Mouse (Mus musculus) thymus, postnatal 25 days (tissue): Measurements from ENCODE around the gene Snx10.
A peak's percentile ranks its signal among the peaks of the same experiment; 100 is the strongest.
"Not testable (repeated sequence)": the region's sequence is repeated elsewhere in the genome, so short reads cannot be mapped to it uniquely, and the experiment has no call there.

Experiments used
- DNase-seq: peaks from one replicate; pipeline ENCODE4 v3.0.0; 2022

Snx10 gene

DNA sequence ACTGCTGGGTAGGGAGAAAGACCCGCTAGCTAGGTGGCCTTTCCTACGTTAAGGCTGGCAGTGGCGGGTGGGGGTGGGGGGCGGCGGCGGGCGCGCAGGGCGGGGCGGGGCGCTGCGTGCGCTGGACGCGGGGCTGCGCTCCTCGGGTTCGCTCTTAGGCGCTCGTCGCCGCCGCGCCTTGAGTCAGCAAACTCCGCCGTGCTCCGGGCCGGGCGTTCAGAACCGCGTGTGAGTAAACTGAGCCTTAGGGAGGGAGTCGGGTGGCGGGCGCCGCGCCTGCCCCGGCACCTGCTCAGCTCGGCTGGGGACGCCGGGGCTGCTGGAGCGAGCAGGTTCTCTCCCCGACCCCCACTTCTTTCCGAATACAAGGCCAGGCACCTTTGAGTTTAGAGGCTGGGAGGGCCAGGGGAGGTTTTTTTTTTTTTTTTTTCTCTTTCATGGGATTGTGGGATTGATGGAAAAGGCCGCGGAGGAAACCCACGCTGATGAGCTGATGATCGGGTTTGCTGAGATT lies at the start of gene Snx10:
Snx10 (plus strand) TSS at position 95 of the 514 bp plus-strand sequence.
- peak; percentile 46 for DNase-seq

DNA sequence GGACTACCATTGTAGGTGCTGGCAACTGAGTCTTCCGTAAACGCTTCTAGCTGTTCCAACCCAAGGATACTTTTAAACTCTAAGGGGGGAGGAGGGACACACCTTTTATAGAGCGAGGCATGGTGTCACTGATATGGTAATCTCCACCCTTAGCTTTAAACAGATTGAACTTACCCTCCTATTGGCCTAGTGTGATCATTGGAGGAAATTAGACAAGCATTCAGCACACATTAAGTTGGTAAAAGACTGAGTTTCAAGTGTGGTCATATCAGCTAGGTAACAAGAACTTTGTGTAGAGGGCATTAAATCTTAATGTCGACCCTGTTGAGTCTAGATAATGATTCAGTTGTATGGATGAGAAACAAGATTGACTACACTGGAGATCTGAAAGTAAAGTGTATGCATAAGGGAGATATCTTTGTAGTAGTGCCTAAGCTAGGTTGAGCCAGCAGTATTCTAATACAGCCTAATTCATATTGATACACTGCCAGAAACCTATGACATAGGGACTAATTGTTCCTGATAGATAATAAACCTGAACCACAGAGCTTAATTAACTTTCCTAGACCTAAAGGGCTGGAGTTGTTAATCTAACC lies 44.5 kb upstream of the Snx10 start:
- DNase-seq = no peak

DNA sequence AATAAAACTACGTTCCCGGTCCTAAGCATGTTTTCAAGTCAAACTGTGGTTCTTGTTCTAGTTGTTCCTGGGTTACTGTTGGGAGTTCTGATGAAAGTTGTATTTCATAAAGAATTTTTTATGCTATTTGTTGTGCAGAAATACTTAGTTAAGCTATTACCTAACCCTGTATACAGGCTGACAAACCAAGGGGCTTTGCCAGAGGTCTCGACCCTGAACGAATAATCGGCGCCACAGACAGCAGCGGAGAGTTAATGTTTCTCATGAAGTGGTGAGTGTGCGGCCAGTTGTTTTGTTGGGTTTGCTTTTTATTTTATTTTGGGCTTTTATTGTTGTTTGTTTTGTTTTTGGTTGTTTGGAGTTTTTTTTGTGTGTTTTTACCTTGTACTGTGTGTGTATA lies 42.2 kb upstream of the Snx10 start:
- DNase-seq = no peak

DNA sequence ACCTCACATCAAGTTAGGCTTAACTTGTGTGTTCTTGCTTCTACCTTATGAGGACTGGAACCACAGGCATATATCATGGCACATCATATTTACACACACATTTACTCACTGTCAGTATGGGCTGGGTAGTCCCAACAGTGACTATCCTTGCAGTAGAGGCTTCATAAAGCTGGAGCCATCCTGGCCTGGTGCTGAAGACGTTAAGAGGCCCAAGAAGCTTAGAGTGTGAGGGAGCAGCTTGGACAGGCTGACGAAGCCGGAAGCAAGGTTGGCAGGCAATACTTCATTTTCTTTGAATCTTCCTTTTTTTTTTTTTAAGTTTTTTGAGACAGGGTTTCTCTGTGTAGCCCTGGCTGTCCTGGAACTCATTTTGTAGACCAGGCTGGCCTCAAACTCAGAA lies 39.8 kb upstream of the Snx10 start:
- no peak for DNase-seq

DNA sequence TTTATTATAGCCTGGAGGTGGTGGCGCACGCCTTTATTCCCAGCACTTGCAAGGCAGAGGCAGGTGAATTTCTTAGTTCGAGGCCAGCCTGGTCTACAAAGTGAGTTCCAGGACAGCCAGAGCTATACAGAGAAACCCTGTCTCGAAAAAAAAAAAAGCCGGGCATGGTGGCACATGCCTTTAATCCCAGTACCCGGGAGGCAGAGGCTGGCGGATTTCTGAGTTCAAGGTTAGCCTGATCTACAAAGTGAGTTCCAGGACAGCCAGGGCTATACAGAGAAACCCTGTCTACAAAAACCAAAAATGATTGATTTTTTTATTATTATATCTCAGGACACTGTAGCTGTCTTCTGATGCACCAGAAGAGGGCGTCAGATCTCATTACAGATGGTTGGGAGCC lies 39.1 kb upstream of the Snx10 start:
- DNase-seq = not testable (repeated sequence)

DNA sequence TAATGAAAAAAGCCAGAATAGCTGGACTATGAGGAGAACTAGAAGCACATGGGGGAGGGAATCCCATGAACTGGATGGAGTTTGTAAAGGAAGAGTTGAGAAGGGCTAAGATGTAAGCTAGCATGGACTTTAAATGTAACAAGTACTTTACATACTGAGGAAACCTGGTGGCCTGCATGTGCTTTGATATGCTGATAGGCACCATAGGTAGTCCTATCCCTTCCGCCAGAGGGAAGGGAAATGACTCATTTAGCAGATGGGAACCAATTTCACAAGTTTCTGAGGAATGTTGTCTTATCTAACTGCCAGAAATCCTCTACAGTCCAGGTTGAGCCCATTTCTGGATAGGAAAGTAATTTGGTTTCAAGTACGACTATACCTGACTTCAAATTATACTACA lies 38.1 kb upstream of the Snx10 start:
- DNase-seq = no peak

DNA sequence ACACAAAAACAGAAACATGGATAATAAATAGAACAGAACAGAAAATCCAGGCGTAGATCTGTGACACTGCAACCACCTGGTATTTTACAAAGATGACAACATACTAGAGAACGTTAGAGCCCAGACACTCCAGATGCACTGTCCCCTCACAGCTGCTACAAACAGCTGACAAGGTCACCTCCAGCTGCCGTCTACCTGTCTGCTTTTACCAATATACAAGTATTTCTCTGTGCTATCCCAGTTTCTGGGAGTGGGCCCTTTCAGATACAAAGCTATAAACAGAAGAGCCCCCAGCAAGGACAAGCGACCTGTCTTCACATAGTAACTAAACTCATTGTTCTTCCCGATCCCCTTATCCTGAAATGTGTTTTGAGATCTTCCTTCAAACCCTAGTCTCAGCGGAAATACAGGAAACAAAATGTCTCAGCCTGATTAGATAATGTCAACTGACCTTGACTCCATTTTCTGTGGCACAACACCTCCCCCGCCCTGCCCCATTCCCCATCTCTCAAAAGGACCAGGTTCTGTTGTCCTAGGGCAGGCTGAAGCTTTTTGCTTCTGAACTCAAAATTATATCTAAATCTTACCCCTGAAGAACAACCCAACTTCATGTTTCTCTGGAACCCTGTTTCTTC lies 37.5 kb upstream of the Snx10 start:
- DNase-seq = no peak

DNA sequence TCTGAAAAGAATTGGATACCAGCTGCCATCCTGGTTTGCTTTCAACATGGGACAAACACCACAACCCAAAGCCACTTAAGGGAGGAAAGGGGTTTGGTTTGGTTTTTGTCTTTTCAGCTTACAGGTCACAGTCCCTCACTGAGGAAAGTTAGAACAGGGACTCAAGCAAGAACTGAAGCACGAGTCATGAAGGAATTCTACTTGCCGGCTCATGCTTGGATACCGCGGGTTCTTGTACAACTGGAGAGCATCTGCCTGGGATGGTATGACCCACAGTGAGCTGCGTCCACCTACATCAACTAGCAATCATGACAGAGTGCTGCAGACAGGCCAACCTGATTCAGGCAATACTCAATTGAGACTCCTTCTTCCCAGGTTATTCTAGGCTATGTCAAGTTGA lies 37.0 kb upstream of the Snx10 start:
- no peak for DNase-seq

DNA sequence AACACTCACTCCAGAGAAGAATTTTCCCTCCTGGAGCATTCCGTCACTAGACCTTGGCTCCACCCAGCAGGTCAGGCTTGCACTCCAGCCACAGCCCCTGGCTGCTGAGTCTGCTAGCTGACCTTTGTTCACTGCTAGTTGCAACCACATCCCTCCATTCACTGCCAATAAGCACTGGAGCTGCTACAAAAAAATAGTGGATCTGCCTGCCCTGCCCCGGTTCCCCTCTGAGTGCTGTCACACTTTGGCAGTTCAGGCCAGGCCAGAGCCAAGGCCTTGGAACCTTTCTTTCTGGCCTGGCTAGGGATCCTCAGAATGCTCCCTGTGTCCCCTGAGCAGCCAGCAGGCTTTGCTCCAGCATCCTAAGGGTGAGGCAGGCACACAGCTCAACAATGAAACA lies 33.9 kb upstream of the Snx10 start:
- no peak for DNase-seq

DNA sequence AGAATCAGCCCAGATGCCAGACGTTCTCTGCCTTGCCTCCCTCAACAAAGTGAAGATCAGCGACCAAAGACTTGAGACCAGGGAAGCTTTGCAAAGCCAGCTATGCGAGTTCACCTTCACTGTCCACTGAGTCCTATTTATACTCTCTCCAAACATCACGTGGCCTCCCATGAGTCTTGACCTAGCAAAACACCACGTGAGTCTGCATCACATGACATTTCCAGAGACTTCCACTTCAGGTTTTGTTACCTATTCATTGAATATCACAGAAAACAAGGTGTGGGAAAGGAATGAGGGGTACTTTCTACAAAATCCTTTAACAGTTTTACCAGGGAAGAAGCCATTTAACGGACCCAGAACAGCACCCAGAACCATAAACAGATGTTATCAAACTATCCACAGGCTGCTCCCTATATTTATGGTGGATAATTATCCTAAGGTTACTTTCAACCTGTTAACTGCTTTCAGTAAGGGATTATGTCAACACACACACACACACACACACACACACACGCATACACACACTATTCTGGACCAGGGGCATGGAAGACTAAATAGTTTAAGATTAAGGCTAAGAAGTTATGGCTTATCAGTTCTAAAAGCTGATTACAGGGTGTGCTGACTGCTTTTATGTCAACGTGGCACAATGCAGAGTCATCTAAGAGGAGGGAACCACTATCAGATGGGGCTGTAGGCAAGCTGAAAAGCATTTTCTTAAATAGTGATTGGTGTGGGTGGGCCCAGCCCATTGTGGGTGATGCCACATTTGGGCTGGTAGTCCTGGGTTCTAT lies 26.2 kb upstream of the Snx10 start:
- no peak for DNase-seq

DNA sequence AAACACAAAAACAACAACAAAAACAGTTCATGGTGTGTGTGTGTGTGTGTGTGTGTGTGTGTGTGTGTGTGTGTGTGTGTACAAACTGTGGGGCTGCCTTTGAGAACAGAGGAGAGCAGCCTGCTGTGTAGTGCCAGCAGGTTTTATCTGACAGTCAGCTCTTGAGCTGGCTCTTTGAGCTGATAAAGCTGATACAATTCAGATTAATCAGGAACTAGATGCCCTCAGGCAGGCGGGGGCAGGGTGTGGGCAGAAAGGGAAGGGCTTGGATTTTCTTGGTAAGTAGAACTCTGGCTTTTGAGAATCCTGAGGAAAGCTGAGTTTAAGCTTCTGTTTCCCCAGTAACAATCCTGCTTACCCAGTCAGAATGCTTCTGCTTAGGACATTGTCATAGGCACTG lies 18.0 kb upstream of the Snx10 start:
- DNase-seq = no peak

DNA sequence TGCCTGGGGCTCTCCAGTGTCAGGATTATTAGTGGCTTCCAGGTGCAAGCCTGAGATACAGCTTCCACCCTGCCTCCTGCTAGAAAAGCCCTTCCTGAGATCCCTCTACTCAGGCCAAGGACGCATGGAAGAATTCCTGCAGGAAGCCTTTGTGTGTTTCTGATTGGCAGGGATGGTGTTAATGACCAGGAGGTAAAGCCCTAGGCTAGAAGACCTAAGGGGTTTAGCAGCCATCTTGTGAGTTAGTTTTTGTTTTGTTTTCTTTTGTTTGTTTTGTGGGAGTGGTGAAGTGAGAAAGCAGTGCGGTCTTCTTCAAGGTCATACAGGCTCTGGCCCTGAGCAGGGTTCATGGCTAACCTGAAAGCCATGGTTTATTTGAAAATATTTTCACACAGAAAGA lies 16.1 kb upstream of the Snx10 start:
- DNase-seq = no peak

DNA sequence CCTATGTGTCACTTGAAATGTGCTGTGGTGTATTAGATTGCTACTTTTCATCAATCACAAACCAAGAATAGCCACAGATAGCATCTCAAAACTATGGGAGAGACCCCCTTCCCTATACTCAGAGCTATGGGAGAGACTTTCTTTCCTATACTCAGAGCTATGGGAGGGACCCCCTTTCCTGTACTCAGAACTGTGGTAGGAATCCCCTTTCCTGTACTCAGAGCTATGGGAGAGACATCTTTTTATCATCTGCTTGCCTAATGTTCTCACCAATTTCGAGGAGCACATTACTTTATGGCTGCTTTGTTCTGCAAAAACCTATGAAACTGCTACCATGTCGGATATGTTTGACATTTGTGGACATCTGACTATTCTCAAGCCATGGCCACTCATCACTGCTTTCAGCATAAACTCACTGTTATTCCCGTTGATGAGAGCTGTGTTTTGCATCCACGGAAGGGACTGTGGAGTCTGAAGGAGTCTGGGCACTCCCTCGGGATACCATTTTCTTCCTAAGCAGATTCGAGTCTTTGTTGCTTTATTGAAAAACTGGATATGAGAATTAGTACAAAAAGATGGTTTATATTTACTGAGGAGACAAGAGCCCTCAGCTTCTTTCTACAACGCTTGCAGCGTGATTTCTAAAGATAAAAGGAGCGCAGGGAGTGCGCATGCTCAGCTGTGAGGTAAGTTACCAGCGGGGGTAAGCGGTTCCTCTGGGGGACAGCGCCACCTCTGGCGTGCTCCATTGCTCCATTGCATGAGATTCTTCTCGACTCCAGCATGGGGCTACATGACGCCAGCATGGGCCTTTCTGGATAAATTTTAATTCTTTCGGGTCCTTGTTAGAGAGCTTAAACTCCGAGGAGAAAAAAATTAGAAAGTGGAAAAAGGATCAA lies 14.7 kb upstream of the Snx10 start:
- DNase-seq = peak; percentile 81

DNA sequence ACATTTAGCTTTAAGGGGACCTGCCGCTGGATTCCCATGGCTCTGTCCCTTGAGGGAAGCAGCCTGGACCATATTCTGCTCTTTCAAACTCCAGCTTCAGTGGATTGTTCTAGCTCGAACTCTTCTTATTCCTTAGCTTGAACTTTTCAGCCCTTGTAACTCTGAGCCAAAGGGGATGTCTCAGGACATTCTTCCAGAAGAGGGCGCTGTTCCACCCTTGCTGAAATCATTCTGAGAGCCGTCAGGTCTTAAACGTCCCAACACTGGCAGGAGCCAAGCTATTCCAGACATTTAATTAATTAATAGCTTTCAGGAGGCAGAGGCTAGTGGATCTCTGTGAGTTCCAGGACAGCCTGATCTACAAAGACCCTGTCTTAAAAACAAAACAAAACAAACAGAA lies 13.6 kb upstream of the Snx10 start:
- peak; percentile 71 for DNase-seq

DNA sequence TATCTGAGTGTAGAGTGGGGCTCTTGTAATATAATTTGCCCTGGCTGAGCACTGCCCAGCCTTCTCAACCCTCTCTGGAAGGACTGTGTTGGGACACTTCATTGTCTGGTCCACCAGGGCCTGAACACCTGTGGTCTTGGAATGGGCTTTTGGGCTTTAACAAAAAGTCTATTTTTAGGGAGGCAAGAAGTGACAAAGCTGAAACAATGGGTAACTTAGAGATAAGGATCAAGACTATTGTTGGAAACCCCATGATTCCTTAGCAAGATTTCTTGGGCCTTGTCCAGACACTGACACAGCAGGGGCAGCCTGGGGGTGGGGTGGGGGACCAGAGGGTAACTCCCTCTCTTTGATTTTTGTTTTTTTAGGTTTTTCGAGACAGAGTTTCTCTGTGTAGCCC lies 12.8 kb upstream of the Snx10 start:
- no peak for DNase-seq

DNA sequence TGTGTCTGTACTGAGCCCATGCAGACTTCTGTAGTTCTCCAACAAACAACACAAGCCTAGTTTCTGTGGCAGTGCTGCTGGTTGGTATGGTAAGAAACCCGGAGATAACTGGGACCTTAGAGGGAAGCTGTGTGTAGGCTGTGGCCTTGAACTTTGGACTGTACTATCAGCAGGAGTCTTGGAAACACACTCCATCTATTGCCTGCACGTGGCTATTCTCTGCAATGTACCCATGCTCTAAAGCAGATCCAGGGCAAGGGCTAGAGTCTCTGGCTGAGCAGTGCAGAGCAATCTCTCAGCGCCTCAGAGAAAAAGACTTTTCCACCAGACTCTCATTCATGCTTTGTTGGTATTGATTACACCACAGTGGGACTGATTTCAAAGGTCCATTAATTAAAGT lies 10.0 kb upstream of the Snx10 start:
- DNase-seq = no peak

DNA sequence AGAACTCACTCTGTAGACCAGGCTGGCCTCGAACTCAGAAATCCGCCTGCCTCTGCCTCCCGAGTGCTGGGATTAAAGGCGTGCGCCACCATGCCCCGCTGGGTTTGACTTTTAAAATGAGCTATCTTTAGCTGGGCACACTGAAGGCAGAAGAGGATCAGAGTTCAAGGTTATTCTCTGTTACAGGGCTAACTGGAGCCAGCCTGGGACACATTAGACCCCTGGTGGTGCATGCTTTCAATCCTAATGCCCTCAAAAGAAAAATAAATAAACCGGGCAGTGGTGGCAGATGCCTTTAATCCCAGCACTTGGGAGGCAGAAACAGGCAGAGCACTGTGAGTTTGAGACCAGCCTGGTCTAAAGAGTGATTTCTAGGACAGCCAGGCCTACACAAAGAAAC lies 8.8 kb upstream of the Snx10 start:
- DNase-seq = no peak

DNA sequence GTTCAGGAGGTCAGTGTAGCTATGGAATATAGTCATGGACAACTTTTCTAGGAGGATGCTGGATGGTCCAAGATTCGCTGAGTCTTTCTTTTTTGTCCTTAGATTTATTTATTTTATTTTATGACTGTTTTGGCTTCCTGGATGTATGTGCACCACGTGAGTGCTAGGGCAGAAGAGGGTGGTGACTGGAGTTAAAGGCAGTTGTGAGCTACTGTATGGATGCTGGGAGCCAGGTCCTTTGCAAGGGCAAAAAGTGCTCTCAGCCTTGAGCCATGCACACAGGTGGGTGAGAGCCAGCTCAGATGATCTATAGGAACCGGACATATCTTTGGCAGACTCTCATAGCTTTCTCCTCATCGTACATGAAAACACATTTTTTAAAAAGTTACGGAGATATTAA lies 391 bp upstream of the Snx10 start:
- DNase-seq = no peak

DNA sequence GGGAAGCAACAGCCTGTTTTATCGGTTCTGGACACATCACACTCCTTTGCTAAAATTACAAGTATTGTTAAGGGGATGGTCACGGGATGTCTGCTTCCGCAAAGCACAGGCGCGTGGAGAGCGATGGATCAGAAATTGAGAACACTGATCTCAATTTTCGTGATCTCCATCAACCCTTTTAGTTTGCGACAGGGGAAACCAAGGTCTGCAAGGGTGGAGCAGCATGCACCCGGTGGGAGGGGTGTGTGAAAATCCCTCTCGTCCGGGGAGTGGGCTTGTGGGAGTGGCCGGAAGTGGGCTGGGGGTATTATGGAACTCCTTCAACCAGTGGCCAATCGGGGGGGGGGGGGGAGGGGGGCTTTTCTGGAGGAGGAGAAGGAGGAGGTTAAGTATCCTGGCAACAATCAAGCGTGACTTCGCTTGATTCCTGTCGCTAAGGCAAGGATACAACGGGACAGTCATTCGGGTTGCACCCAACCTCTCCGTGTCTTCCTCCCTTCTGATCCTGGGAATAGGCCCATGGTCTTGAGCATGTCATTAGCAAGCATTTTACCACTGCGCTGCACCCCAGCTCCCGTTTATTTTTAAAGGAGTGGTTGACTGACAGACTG lies 725 bp downstream of the Snx10 start:
- DNase-seq = no peak

DNA sequence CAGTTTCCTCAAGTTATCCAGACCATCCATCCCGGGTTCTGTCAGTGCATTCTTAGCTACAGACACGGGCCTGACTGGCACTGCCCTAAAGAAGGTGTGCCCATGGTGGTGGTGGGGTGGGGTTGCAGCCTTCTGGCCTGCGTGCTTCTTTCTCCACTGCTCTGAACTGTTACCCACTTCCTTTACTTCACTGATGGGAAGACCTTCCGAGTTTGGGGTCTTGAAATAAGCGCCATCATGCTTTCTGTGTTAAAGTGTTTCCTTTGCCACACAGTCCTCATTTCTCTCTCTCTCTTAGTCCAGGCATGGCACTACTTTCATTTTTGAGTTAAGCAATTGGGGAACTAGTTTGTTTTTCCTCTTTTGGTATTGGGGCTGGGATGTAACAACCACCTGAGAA lies 1.3 kb downstream of the Snx10 start:
- DNase-seq = no peak

DNA sequence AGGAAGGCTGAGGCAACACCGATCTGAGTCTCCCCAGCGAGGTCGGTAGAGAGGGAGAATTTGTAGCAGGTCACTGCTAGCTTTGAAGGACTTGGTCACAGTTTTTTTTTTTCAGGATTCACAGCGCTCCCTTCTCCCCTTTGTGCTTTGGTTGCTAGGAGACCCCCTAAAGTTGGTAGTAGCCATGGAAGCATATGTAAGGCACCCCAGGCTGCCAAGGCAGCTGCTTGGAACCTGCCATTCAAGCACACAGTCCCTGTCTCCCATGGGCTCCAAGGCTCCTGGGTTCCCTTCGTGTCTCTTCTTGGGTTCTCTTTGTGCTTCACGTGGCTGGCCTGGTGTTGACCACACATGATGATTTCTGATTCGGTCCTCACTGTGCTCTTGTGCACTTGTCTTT lies 5.8 kb downstream of the Snx10 start:
- no peak for DNase-seq

DNA sequence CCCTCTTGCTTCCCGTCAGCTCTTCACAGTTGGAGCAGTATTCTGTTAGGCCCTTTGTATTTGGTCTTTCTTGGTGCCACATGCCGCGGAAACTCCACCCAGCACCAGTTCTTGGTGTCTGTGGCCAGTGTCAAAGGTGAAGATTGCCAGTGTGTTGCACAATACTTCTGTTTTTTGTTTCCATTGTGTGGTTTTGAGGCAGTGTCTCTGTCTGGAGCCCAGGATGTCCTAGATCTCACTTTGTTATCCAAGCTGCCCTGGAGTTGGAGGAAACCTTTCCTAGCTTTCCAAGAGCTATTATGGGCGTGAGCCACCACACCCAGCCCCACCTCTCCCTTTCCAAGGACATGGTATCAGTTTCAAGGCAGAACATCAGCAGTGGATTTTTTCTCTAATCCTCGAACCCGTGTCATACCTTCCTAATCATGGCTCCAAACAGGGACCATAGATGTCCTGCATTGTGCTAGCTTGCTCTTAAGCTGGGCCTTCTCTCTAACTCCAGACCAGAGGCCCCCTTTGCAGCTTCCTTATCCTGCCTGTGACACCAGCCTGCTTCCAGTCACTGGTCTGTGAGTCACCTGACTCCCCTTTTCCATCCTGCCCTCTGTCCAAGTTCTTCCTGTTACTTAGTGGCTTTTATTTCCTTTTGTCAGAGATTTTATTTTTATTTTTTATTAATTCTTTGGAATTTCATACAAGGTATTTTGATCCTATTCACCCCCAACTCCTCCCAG lies 9.9 kb downstream of the Snx10 start:
- DNase-seq = no peak
